Mouse (Mus musculus): Measurements from ENCODE around the gene Rbm44. TPM values are rescaled to one million over a fixed set of nuclear protein-coding genes. Genes with fewer than 3 reads are reported as not detected.

The Rbm44 gene
- 0.07 TPM in 1 of 2 replicates, not detected in the other for polyA plus RNA-seq (2012; rRNA removed)

DNA sequence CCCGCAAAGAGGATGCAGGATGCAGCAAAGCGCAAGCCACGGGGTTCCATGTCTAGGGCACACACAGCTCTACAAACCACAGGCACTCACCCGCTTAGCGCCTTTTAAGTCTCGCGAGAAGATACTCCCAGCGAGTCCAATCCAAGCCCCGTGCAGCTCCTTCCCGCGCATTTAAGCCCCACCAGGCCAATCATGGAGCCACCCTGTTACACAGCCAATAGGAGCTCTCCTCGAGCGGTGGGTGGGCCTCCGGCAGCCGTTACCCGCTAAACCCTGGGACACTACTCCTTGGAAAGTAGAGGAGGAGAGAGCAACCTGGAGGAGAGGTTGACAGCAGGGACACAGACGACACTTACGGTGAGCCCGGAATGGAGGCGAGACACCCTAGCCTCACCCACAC is at the start of gene Rbm44:
Gene Rbm44, plus strand, starts transcription at position 277 of the 400 bp plus-strand sequence.
- Histone ChIP-seq H3K4me1 (ENCODE audit: control insufficient read depth, insufficient read depth, low read length) (no peaks in the 10 kb centered on the region), H3K4me3 (replicated peaks; ENCODE audit: insufficient read depth, low read depth, low read length) (no peak within 1 kb of the TSS), H3K27ac (ENCODE audit: insufficient read depth, low read length) (no peak within 1 kb of the TSS), H3K27me3 (ENCODE audit: control insufficient read depth, insufficient read depth, low read length) (no peaks in the 10 kb centered on the region)
- 76% methylated on average over 20 of the region's 20 CpGs for WGBS
- TF ChIP-seq CTCF (IDR thresholded peaks at IDR 0.05; ENCODE audit: borderline replicate concordance, insufficient read depth, low read depth, low read length) (no peak), POLR2A (IDR thresholded peaks at IDR 0.05; ENCODE audit: borderline replicate concordance, insufficient read depth, low read length) (no peak)
- no peak for DNase-seq

DNA sequence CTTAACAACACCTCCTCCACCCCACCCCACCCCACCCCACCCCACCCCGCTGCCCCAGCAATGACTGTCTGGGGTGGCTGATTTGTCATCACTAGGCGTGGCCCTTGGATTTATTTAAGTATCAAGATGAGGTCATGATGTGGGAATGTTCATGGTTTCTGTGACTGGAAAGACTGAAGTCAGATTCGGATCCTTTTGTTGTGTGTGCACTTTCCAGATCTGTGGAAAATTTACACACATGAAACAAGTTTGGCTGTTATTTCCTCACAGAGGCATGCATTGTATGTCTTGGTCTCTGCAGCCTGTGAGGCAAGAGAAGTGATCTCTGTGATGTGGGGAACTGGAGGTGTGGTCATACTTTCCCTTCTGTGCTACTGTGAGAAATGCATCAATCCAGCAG is 49.6 kb upstream of the Rbm44 start:
- no peaks in the 10 kb centered on the region for H3K27me3 ChIP-seq (ENCODE audit: control insufficient read depth, insufficient read depth, low read length)
- no peaks in the 10 kb centered on the region for H3K4me1 ChIP-seq (ENCODE audit: control insufficient read depth, insufficient read depth, low read length)
- no peak overlapping the region for H3K27ac ChIP-seq (ENCODE audit: insufficient read depth, low read length)
- 93% methylated on average over 3 of the region's 3 CpGs for WGBS
- no peak for DNase-seq
- TF ChIP-seq POLR2A (IDR thresholded peaks at IDR 0.05; ENCODE audit: borderline replicate concordance, insufficient read depth, low read length) (no peak), CTCF (IDR thresholded peaks at IDR 0.05; ENCODE audit: borderline replicate concordance, insufficient read depth, low read depth, low read length) (no peak)
- no peak overlapping the region for H3K4me3 ChIP-seq (replicated peaks; ENCODE audit: insufficient read depth, low read depth, low read length)

DNA sequence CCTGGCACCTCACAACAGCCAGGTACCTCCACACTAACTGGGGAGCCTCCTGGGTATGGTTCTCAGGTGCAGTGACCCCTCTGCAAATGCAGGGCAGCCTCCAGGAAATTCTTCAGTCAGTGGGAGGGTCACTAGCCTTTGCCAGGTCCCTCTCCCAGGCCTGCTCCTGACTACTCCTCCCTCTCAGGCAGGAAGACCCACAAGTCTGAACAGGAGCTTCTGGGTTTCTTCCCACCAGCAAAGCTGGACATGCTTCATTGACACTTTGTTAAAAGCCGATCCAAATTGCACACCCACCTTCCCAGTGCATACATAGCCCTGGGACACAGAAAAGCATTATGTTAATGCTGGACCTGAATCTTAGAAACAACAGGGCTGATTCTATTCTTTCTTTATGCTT is 49.0 kb upstream of the Rbm44 start:
- Histone ChIP-seq H3K4me3 (replicated peaks; ENCODE audit: insufficient read depth, low read depth, low read length) (no peak overlapping the region), H3K27me3 (ENCODE audit: control insufficient read depth, insufficient read depth, low read length) (no peaks in the 10 kb centered on the region), H3K27ac (ENCODE audit: insufficient read depth, low read length) (no peak overlapping the region), H3K4me1 (ENCODE audit: control insufficient read depth, insufficient read depth, low read length) (no peaks in the 10 kb centered on the region)
- no peak for DNase-seq
- TF ChIP-seq CTCF (IDR thresholded peaks at IDR 0.05; ENCODE audit: borderline replicate concordance, insufficient read depth, low read depth, low read length) (no peak), POLR2A (IDR thresholded peaks at IDR 0.05; ENCODE audit: borderline replicate concordance, insufficient read depth, low read length) (no peak)
- WGBS, result 53% methylated on average over 1 of the region's 1 CpGs

- Histone ChIP-seq H3K4me1 (ENCODE audit: control insufficient read depth, insufficient read depth, low read length) (no peaks in the 10 kb centered on the region), H3K27me3 (ENCODE audit: control insufficient read depth, insufficient read depth, low read length) (no peaks in the 10 kb centered on the region), H3K27ac (ENCODE audit: insufficient read depth, low read length) (no peak overlapping the region), H3K4me3 (replicated peaks; ENCODE audit: insufficient read depth, low read depth, low read length) (no peak overlapping the region)
- no peak for DNase-seq
- no peak for TF ChIP-seq POLR2A (IDR thresholded peaks at IDR 0.05; ENCODE audit: borderline replicate concordance, insufficient read depth, low read length)
- no peak for TF ChIP-seq CTCF (IDR thresholded peaks at IDR 0.05; ENCODE audit: borderline replicate concordance, insufficient read depth, low read depth, low read length)
- 87% methylated on average over 5 of the region's 5 CpGs for WGBS
These were observed 48.4 kb upstream of the Rbm44 start for GRCm38 (mm10) chr1:91096490-91096889.

GRCm38 (mm10) chr1:91097283-91097834 is 47.5 kb upstream of the Rbm44 start:
- DNase-seq, result no peak
- 93% methylated on average over 11 of the region's 11 CpGs for WGBS
- no peaks in the 10 kb centered on the region for H3K4me1 ChIP-seq (ENCODE audit: control insufficient read depth, insufficient read depth, low read length)
- no peak overlapping the region for H3K4me3 ChIP-seq (replicated peaks; ENCODE audit: insufficient read depth, low read depth, low read length)
- H3K27me3 ChIP-seq (ENCODE audit: control insufficient read depth, insufficient read depth, low read length), result no peaks in the 10 kb centered on the region
- TF ChIP-seq POLR2A (IDR thresholded peaks at IDR 0.05; ENCODE audit: borderline replicate concordance, insufficient read depth, low read length) (no peak), CTCF (IDR thresholded peaks at IDR 0.05; ENCODE audit: borderline replicate concordance, insufficient read depth, low read depth, low read length) (no peak)
- no peak overlapping the region for H3K27ac ChIP-seq (ENCODE audit: insufficient read depth, low read length)

GRCm38 (mm10) chr1:91098887-91099286 is 46.0 kb upstream of the Rbm44 start:
- TF ChIP-seq POLR2A (IDR thresholded peaks at IDR 0.05; ENCODE audit: borderline replicate concordance, insufficient read depth, low read length) (no peak), CTCF (IDR thresholded peaks at IDR 0.05; ENCODE audit: borderline replicate concordance, insufficient read depth, low read depth, low read length) (peak; percentile 74)
- Histone ChIP-seq H3K27me3 (ENCODE audit: control insufficient read depth, insufficient read depth, low read length) (no peaks in the 10 kb centered on the region), H3K4me3 (replicated peaks; ENCODE audit: insufficient read depth, low read depth, low read length) (no peak overlapping the region), H3K27ac (ENCODE audit: insufficient read depth, low read length) (no peak overlapping the region), H3K4me1 (ENCODE audit: control insufficient read depth, insufficient read depth, low read length) (no peaks in the 10 kb centered on the region)
- DNase-seq, result peak; percentile 32 to 56
- WGBS, result 22% methylated on average over 6 of the region's 6 CpGs

DNA sequence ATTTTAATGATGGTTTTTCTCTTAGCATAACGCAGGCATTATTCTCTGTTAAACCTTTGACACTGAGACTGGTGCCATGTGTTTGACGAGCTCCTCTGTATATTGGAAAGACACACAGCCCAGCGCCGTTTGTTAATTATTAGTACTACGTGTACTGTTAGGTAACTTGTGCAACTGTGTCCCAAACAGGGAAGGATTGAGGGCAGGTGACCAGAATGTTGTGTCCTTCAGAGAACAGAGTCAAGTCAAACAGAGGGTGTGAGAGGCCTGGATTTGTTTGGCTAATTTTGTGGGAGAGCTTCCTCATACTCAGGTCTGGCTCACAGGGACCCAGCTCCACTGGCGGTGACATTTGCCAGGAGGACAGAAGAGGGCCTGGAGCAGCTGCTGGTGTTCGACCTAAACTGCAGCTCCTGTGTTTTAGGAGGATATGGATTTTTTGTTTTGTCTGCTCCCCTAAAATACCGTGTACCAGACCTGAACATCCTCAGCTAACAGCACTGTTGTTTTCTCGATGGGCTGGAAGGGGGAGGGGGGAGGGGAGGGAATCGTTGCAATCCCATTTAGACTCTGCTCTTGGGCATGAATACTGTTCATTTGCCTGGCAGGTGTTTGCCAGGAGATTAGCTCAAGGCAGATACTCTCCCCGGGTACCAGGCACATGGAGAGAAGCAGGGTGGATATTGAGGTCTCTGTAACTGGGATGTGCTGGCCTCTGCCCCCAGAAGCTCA is 43.0 kb upstream of the Rbm44 start:
- Histone ChIP-seq H3K27ac (ENCODE audit: insufficient read depth, low read length) (no peak overlapping the region), H3K4me1 (ENCODE audit: control insufficient read depth, insufficient read depth, low read length) (no peaks in the 10 kb centered on the region), H3K4me3 (replicated peaks; ENCODE audit: insufficient read depth, low read depth, low read length) (no peak overlapping the region), H3K27me3 (ENCODE audit: control insufficient read depth, insufficient read depth, low read length) (no peaks in the 10 kb centered on the region)
- no peak for TF ChIP-seq POLR2A (IDR thresholded peaks at IDR 0.05; ENCODE audit: borderline replicate concordance, insufficient read depth, low read length)
- no peak for TF ChIP-seq CTCF (IDR thresholded peaks at IDR 0.05; ENCODE audit: borderline replicate concordance, insufficient read depth, low read depth, low read length)
- WGBS, result 67% methylated on average over 11 of the region's 11 CpGs
- no peak for DNase-seq

DNA sequence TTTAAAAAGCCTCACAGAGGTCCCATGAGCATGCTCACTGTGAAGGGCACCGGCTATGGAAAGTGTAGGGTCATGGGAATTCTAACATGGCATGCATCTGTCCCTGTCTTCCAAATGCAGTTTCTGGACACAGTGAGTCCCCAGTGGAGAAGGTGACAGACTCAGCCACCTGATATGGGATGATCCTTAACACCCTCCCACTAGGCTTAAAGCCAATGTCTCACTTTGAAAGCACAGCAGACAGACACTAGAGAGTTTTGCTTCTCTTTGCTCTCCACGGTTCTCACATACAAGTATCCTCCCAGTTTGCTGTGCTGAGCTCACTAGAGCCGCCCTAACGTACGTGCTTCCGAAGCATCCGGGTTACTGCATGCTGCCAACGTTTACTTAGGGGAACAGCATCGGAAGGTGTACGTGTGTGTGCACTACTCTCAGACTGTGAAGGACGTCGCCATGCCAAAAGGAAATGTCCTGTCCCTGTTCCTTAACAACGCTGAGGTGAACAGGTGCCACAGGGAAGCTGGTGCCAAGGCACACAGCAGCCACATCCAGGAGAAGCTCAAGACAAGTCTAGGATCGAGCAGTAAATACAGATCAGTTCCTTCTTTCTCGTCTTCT is 41.4 kb upstream of the Rbm44 start:
- H3K27me3 ChIP-seq (ENCODE audit: control insufficient read depth, insufficient read depth, low read length), result no peaks in the 10 kb centered on the region
- H3K27ac ChIP-seq (ENCODE audit: insufficient read depth, low read length), result no peak overlapping the region
- DNase-seq, result no peak
- H3K4me1 ChIP-seq (ENCODE audit: control insufficient read depth, insufficient read depth, low read length), result no peaks in the 10 kb centered on the region
- TF ChIP-seq POLR2A (IDR thresholded peaks at IDR 0.05; ENCODE audit: borderline replicate concordance, insufficient read depth, low read length) (no peak), CTCF (IDR thresholded peaks at IDR 0.05; ENCODE audit: borderline replicate concordance, insufficient read depth, low read depth, low read length) (no peak)
- 83% methylated on average over 15 of the region's 15 CpGs for WGBS
- H3K4me3 ChIP-seq (replicated peaks; ENCODE audit: insufficient read depth, low read depth, low read length), result no peak overlapping the region

Measured in cerebellum, adult 2 months (tissue).